Mouse (Mus musculus): ENCODE data around the gene Ehd1.
A peak's percentile ranks its signal among the peaks of the same experiment; 100 is the strongest.
"Not testable (repeated sequence)": the region's sequence is repeated elsewhere in the genome, so short reads cannot be mapped to it uniquely, and the experiment has no call there.

Ehd1 gene

GRCm38 (mm10) chr19:6300402-6300841 is 23.9 kb downstream of the Ehd1 start:
- DNase-seq (ENCODE audit: low read depth, low spot score), result no peak

GRCm38 (mm10) chr19:6302114-6302513 is 25.6 kb downstream of the Ehd1 start:
- DNase-seq (ENCODE audit: low read depth, low spot score), result no peak

GRCm38 (mm10) chr19:6302522-6302921 is 26.0 kb downstream of the Ehd1 start:
- no peak for DNase-seq (ENCODE audit: low read depth, low spot score)

- no peak for DNase-seq (ENCODE audit: low read depth, low spot score)
These were observed 27.3 kb downstream of the Ehd1 start for GRCm38 (mm10) chr19:6303831-6304230.

- peak; percentile 93 for DNase-seq (ENCODE audit: low read depth, low spot score)
These were observed 28.4 kb downstream of the Ehd1 start for GRCm38 (mm10) chr19:6304787-6305516.

GRCm38 (mm10) chr19:6305517-6306115 is 29.1 kb downstream of the Ehd1 start:
- peak; percentile 13 for DNase-seq (ENCODE audit: low read depth, low spot score)

- DNase-seq (ENCODE audit: low read depth, low spot score), result peak; percentile 89
These were observed 29.6 kb downstream of the Ehd1 start, which contains the start of gene Cdc42bpg for GRCm38 (mm10) chr19:6306137-6306551. Gene Cdc42bpg (plus strand): TSS chr19:6306456.

GRCm38 (mm10) chr19:6306586-6306985 is 30.1 kb downstream of the Ehd1 start:
- DNase-seq (ENCODE audit: low read depth, low spot score), result peak; percentile 91

- no peak for DNase-seq (ENCODE audit: low read depth, low spot score)
These were observed 31.4 kb downstream of the Ehd1 start for GRCm38 (mm10) chr19:6307733-6308531.

- DNase-seq (ENCODE audit: low read depth, low spot score), result no peak
These were observed 33.7 kb downstream of the Ehd1 start for GRCm38 (mm10) chr19:6310181-6310580.

- DNase-seq (ENCODE audit: low read depth, low spot score), result not testable (repeated sequence)
These were observed 35.3 kb downstream of the Ehd1 start for GRCm38 (mm10) chr19:6311783-6312182.

GRCm38 (mm10) chr19:6313796-6314195 is 37.3 kb downstream of the Ehd1 start:
- no peak for DNase-seq (ENCODE audit: low read depth, low spot score)

GRCm38 (mm10) chr19:6314513-6314912 is 38.0 kb downstream of the Ehd1 start:
- no peak for DNase-seq (ENCODE audit: low read depth, low spot score)

- no peak for DNase-seq (ENCODE audit: low read depth, low spot score)
These were observed 39.0 kb downstream of the Ehd1 start for GRCm38 (mm10) chr19:6315573-6315972.

GRCm38 (mm10) chr19:6318145-6318544 is 41.6 kb downstream of the Ehd1 start:
- no peak for DNase-seq (ENCODE audit: low read depth, low spot score)

- no peak for DNase-seq (ENCODE audit: low read depth, low spot score)
These were observed 44.8 kb downstream of the Ehd1 start for GRCm38 (mm10) chr19:6321358-6321757.

- DNase-seq (ENCODE audit: low read depth, low spot score), result no peak
These were observed 45.5 kb downstream of the Ehd1 start for GRCm38 (mm10) chr19:6321786-6322621.

GRCm38 (mm10) chr19:6324751-6325150 is 48.2 kb downstream of the Ehd1 start:
- DNase-seq (ENCODE audit: low read depth, low spot score), result no peak

GRCm38 (mm10) chr19:6331178-6331577 is 54.7 kb downstream of the Ehd1 start:
- DNase-seq (ENCODE audit: low read depth, low spot score), result no peak

GRCm38 (mm10) chr19:6331719-6332516 is 55.4 kb downstream of the Ehd1 start:
- DNase-seq (ENCODE audit: low read depth, low spot score), result peak; percentile 87
